In the genomic region with DNA sequence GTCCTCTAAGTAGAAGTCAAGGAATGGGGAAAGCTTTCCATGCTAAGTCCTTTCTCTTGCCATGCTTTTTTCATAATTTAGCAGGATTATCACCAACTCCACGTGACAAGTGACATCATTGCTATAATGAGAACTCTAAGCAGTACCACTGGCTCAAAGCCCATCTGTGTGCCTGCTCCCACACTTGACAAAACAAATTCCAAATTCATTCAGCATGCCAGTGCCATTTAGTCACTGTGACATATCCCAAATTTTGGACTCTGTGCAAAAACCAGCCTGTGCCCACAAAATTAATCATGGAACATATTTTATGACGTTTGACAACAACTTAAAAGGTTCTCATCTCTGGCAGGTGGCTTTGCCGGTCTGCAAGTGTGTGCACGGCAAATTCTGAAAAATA, we compare ENCODE assay signal across 15 mouse cellular contexts. TPM values are rescaled to one million over a fixed set of nuclear protein-coding genes. Genes with fewer than 3 reads are reported as not detected.
A peak's percentile ranks its signal among the peaks of the same experiment; 100 is the strongest.
DNase-seq lines count a peak whose midpoint lies in the region; TF ChIP-seq lines count a peak whose summit lies in the region.
"Had no signal": no experiment of that assay in that cellular context is flagged by ENCODE, and none has a peak within 500 bp of the region (broad histone marks: within the 10 kb centered on the region; RNA-seq: fewer than 3 reads in every experiment).

No protein-coding gene starts in this region.

- H3K27ac ChIP-seq in layer of hippocampus, adult 2 months = peak overlapping the region; percentile 43; the same call in 1 of the 2 replicates
- H3K27ac ChIP-seq: hindbrain, postnatal 0 days; kidney, postnatal 0 days; limb, embryonic 13.5 days; midbrain, embryonic 10.5 days had no signal

- DNase-seq in heart, postnatal 14 days = peak; percentile 6 to 40
- DNase-seq in heart, postnatal 25 days (ENCODE audit: low spot score) = no peak
- peak; percentile 21 for DNase-seq in NIH3T3 (ENCODE audit: low read depth)
- DNase-seq in cerebellum, adult 11-12 months = peak; percentile 39
- peak; percentile 50 to 66 for DNase-seq in layer of hippocampus, adult 2 months (ENCODE audit: low spot score in 2 of 2)
- DNase-seq in kidney, postnatal 36 days = no peak
- no peak for DNase-seq in yolk sac, embryonic 10.5 days (ENCODE audit: low spot score)
- DNase-seq: adrenal gland, postnatal 10 days; lung, embryonic 14.5 days; thymus, postnatal 36 days had no signal

- intact Hi-C loops in heart, postnatal 14 days (cut with DNase I) = loop anchor here (10.0 kb wide), 1 partner anchor 189 kb away; no protein-coding TSS in a partner anchor
- intact Hi-C loops in heart, postnatal 25 days (cut with DNase I) = loop anchor here (10.0 kb wide), 1 partner anchor 189 kb away; no protein-coding TSS in a partner anchor

- H3K4me3 ChIP-seq in layer of hippocampus, adult 2 months = no peak overlapping the region
- H3K4me3 ChIP-seq: erythroblast, embryonic 14.5 days; limb, embryonic 13.5 days; midbrain, embryonic 10.5 days had no signal

- no peak for TF ChIP-seq CTCF in layer of hippocampus, adult 2 months (conservative IDR thresholded peaks at IDR 0.05)

RNA-seq across cellular contexts. Expression of a gene that starts 6.5 kb away (rescaled TPM):
- 10 to 100 TPM; 45.2 to 46.4 TPM for total RNA-seq in heart, postnatal 14 days (2021)
- 10 to 100 TPM; 41.6 to 43.3 TPM for total RNA-seq in heart, postnatal 25 days (2021)
- total RNA-seq in layer of hippocampus, adult 2 months (2021) = 100 to 1,000 TPM; 124 to 126 TPM

RNA-seq across cellular contexts. Expression of a gene that starts 33.3 kb away (rescaled TPM):
- total RNA-seq in heart, postnatal 14 days (2021) = 10 to 100 TPM; 28.0 to 29.2 TPM
- total RNA-seq in heart, postnatal 25 days (2021) = 10 to 100 TPM; 26.0 to 28.9 TPM
- total RNA-seq in layer of hippocampus, adult 2 months (2021) = 10 to 100 TPM; 28.4 to 29.6 TPM

Comparison
In these comparisons a context has a peak if more than half of its experiments do, and no peak if none do; other contexts are left out.
1. DNase-seq: peak in heart, postnatal 14 days (2 of 2), NIH3T3 (single experiment), cerebellum, adult 11-12 months (single experiment) and layer of hippocampus, adult 2 months (2 of 2); none in heart, postnatal 25 days (single experiment), kidney, postnatal 36 days (0 of 2) and yolk sac, embryonic 10.5 days (single experiment).